Mouse (Mus musculus) testis, adult 2 months (tissue): Measurements from ENCODE around the gene Arhgap15.

ENCODE experiments used
- CTCF ChIP-seq: fragments of 200-500 bp; IDR thresholded peaks from 2 replicates; pipeline ENCODE4 v1.5.1; 2012; ENCODE audit warnings: low read depth, mild to moderate bottlenecking, inconsistent platforms, low read length, moderate library complexity; ENCODE audit not compliant: control insufficient read depth, insufficient read depth, insufficient replicate concordance
- POLR2A ChIP-seq: fragments of 200-500 bp; IDR thresholded peaks from 2 replicates; pipeline ENCODE4 v1.6.1; 2012; ENCODE audit warnings: low read depth, mild to moderate bottlenecking, inconsistent platforms, low read length, moderate library complexity; ENCODE audit not compliant: control insufficient read depth

DNA sequence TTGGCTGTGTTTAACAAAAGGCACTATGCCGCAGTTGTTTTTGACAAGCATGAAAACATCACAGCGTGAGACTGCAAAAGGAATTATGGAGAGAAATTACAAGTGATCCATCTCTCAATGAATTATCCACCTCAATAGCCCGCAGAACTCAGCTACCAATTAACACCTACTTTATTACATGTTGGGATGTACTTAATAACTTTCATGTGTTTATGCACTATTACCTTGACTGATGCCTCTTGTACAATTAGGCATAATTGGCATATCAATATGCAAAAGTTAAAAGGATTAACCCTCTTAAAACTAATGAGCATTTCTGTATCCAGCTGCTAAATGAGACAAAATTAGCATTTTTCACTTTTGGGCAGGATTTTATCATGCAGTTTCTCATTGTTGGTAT, 33.5 kb downstream of the Arhgap15 start:
- TF ChIP-seq CTCF: no peak
- TF ChIP-seq POLR2A: no peak
